Mouse (Mus musculus) midbrain, postnatal 0 days (tissue): ENCODE measurements around the gene Hspb8. TPM values are rescaled to one million over a fixed set of nuclear protein-coding genes. Genes with fewer than 3 reads are reported as not detected.
A peak's percentile ranks its signal among the peaks of the same experiment; 100 is the strongest.

ENCODE experiments used
- ATAC-seq: fragments of 200-750 bp; cut with Nextera tagmentation; 2 replicates; pipeline ENCODE4 v1.8.0; 2017; ENCODE audit warnings: moderate number of reproducible peaks, mild to moderate bottlenecking, moderate TSS enrichment, moderate library complexity; ENCODE audit not compliant: low FRiP score
- DNase-seq: peaks from one replicate; pipeline ENCODE4 v3.0.0-alpha.2; 2015; ENCODE audit warnings: low spot score
- H3K27ac ChIP-seq: fragments of 300-500 bp; sonication (generic); 2 replicates; pipeline ENCODE4 v1.5.1; 2014; ENCODE audit warnings: low read depth, mild to moderate bottlenecking, low read length, mixed read lengths
- H3K27me3 ChIP-seq: fragments of 300-500 bp; sonication (generic); 2 replicates; pipeline ENCODE4 v1.6.1; 2014; ENCODE audit warnings: low read length, control low read depth, mixed read lengths; ENCODE audit not compliant: insufficient read depth
- H3K36me3 ChIP-seq: fragments of 300-500 bp; sonication (generic); 2 replicates; pipeline ENCODE4 v1.6.1; 2014; ENCODE audit warnings: low read length, control low read depth, mixed read lengths; ENCODE audit not compliant: insufficient read depth
- H3K4me1 ChIP-seq: fragments of 300-500 bp; sonication (generic); 2 replicates; pipeline ENCODE4 v1.6.1; 2014; ENCODE audit warnings: mild to moderate bottlenecking, control low read depth, antibody characterized with exemption, low read length, mixed read lengths; ENCODE audit not compliant: insufficient read depth
- H3K4me2 ChIP-seq: fragments of 300-500 bp; sonication (generic); 2 replicates; pipeline ENCODE4 v1.6.1; 2014; ENCODE audit warnings: low read depth, mild to moderate bottlenecking, low read length, mixed read lengths; ENCODE audit not compliant: poor library complexity, severe bottlenecking
- H3K4me3 ChIP-seq: fragments of 300-500 bp; sonication (generic); 2 replicates; pipeline ENCODE4 v1.5.1; 2014; ENCODE audit warnings: low read depth, mild to moderate bottlenecking, low read length, moderate library complexity
- H3K9ac ChIP-seq: fragments of 300-500 bp; sonication (generic); replicated peaks from 2 replicates; pipeline ENCODE4 v1.6.1; 2014; ENCODE audit warnings: mild to moderate bottlenecking, low read length, moderate library complexity, mixed read lengths; ENCODE audit not compliant: poor library complexity, severe bottlenecking
- H3K9me3 ChIP-seq: fragments of 300-500 bp; sonication (generic); 2 replicates; pipeline ENCODE4 v1.6.1; 2016; ENCODE audit warnings: low read length, control low read depth
- CTCF ChIP-seq: IDR thresholded peaks from 2 replicates; pipeline ENCODE4 v1.5.1; 2016; ENCODE audit warnings: antibody characterized with exemption, mild to moderate bottlenecking
- WGBS: fragments of 180-500 bp; shearing (Covaris S2); extraction: QIAGEN DNeasy Blood & Tissue Kit; methylation state at CpG from one replicate; pipeline ENCODE4 v1.1.7; 2014; 5-methylcytosine and 5-hydroxymethylcytosine counted together
- polyA plus RNA-seq: library from polyadenylated mRNA; unstranded; fragments of >200 nt; fragmentation: Nextera tagmentation; extraction: Ambion mirVana; gene quantifications from 2 replicates; pipeline ENCODE4 v1.2.1, GENCODE M21; 2015
- total RNA-seq: library from RNA; depleted of rRNA; stranded (reverse); fragments of >200 nt; gene quantifications from 2 replicates; pipeline ENCODE4 v1.2.3, GENCODE M21; 2014

Hspb8 gene
- total and polyA plus RNA-seq, 2 experiments from 2014 or later: 7.5 to 19.8 TPM

- H3K4me2 ChIP-seq: no peak overlapping the region
- no peaks in the 10 kb centered on the region for H3K9me3 ChIP-seq
- no peak overlapping the region for H3K9ac ChIP-seq
- H3K27ac ChIP-seq: no peak overlapping the region
- TF ChIP-seq CTCF: no peak
- H3K36me3 ChIP-seq: no peaks in the 10 kb centered on the region
- ATAC-seq: no peak
- DNase-seq: no peak
- H3K4me3 ChIP-seq: no peak overlapping the region
- H3K27me3 ChIP-seq: no peaks in the 10 kb centered on the region
- 83% methylated on average over 15 of the region's 15 CpGs for WGBS
- 0 out of 2 replicates have a peak, but pooled peaks cover 2% of the 10 kb centered on the region for H3K4me1 ChIP-seq
These were observed 41.4 kb downstream of the Hspb8 start for GRCm38 (mm10) chr5:116381217-116381616.

GRCm38 (mm10) chr5:116380384-116380783, 42.3 kb downstream of the Hspb8 start:
- no peak overlapping the region for H3K9ac ChIP-seq
- 0 out of 2 replicates have a peak, but pooled peaks cover 2% of the 10 kb centered on the region for H3K4me1 ChIP-seq
- DNase-seq: no peak
- H3K9me3 ChIP-seq: no peaks in the 10 kb centered on the region
- no peak for ATAC-seq
- 0 out of 2 replicates have a peak overlapping the region, but pooled peaks have one; percentile 9 for H3K27ac ChIP-seq
- no peaks in the 10 kb centered on the region for H3K36me3 ChIP-seq
- no peak overlapping the region for H3K4me3 ChIP-seq
- TF ChIP-seq CTCF: no peak
- 72% methylated on average over 7 of the region's 7 CpGs for WGBS
- no peaks in the 10 kb centered on the region for H3K27me3 ChIP-seq
- no peak overlapping the region for H3K4me2 ChIP-seq

GRCm38 (mm10) chr5:116378872-116379271, 43.8 kb downstream of the Hspb8 start:
- Histone ChIP-seq H3K36me3 (no peaks in the 10 kb centered on the region), H3K4me1 (0 out of 2 replicates have a peak, but pooled peaks cover 2% of the 10 kb centered on the region), H3K27ac (no peak overlapping the region), H3K27me3 (no peaks in the 10 kb centered on the region), H3K4me2 (no peak overlapping the region), H3K9me3 (no peaks in the 10 kb centered on the region), H3K9ac (no peak overlapping the region), H3K4me3 (no peak overlapping the region)
- no peak for ATAC-seq
- 77% methylated on average over 5 of the region's 5 CpGs for WGBS
- DNase-seq: no peak
- TF ChIP-seq CTCF: no peak

- H3K9me3 ChIP-seq: no peaks in the 10 kb centered on the region
- H3K9ac ChIP-seq: no peak overlapping the region
- H3K36me3 ChIP-seq: no peaks in the 10 kb centered on the region
- no peak overlapping the region for H3K27ac ChIP-seq
- H3K27me3 ChIP-seq: no peaks in the 10 kb centered on the region
- ATAC-seq (no peak), DNase-seq (no peak)
- TF ChIP-seq CTCF: no peak
- no peak overlapping the region for H3K4me3 ChIP-seq
- no peaks in the 10 kb centered on the region for H3K4me1 ChIP-seq
- H3K4me2 ChIP-seq: no peak overlapping the region
- WGBS: 42% methylated on average over 9 of the region's 9 CpGs
These were observed 54.7 kb downstream of the Hspb8 start for GRCm38 (mm10) chr5:116367923-116368322.

GRCm38 (mm10) chr5:116366889-116367682, 55.6 kb downstream of the Hspb8 start:
- DNase-seq: no peak
- no peaks in the 10 kb centered on the region for H3K4me1 ChIP-seq
- H3K27me3 ChIP-seq: no peaks in the 10 kb centered on the region
- H3K4me3 ChIP-seq: no peak overlapping the region
- H3K9me3 ChIP-seq: no peaks in the 10 kb centered on the region
- no peak overlapping the region for H3K9ac ChIP-seq
- no peak for ATAC-seq
- TF ChIP-seq CTCF: no peak
- no peak overlapping the region for H3K4me2 ChIP-seq
- 73% methylated on average over 20 of the region's 20 CpGs for WGBS
- H3K36me3 ChIP-seq: no peaks in the 10 kb centered on the region
- H3K27ac ChIP-seq: no peak overlapping the region

GRCm38 (mm10) chr5:116361342-116361741, 61.3 kb downstream of the Hspb8 start:
- Histone ChIP-seq H3K9me3 (no peaks in the 10 kb centered on the region), H3K27me3 (no peaks in the 10 kb centered on the region), H3K36me3 (no peaks in the 10 kb centered on the region), H3K4me3 (no peak overlapping the region), H3K9ac (no peak overlapping the region), H3K27ac (no peak overlapping the region), H3K4me2 (no peak overlapping the region), H3K4me1 (no peaks in the 10 kb centered on the region)
- peak; percentile 53 for TF ChIP-seq CTCF
- 75% methylated on average over 6 of the region's 6 CpGs for WGBS
- ATAC-seq (no peak), DNase-seq (no peak)
